Mouse (Mus musculus): ENCODE data around the gene Hist1h2ab. TPM values are rescaled to one million over a fixed set of nuclear protein-coding genes. Genes with fewer than 3 reads are reported as not detected.
"Not testable (repeated sequence)": the region's sequence is repeated elsewhere in the genome, so short reads cannot be mapped to it uniquely, and the experiment has no call there.

Gene Hist1h2ab
- polyA plus RNA-seq, 1 experiment from 2014 or later: 7.4 TPM

GRCm38 (mm10) chr13:23747081-23747891 is 3.6 kb upstream of the Hist1h2ab start:
- Histone ChIP-seq H3K9me3 (no peaks in the 10 kb centered on the region), H3K9ac (peak overlapping the region; percentile 44), H3K4me2 (peak overlapping the region; percentile 92), H3K27me3 (no peaks in the 10 kb centered on the region), H3K4me1 (replicated peaks) (peaks cover 21% of the 10 kb centered on the region), H3K36me3 (no peaks in the 10 kb centered on the region), H3K27ac (replicated peaks) (peak overlapping the region; percentile 98), H3K4me3 (peak overlapping the region; percentile 46)
- no peak for ATAC-seq (ENCODE audit: low FRiP score, low read depth)
- WGBS: 3% methylated on average over 13 of the region's 13 CpGs

- no peak overlapping the region for H3K9ac ChIP-seq
- no peak for ATAC-seq (ENCODE audit: low FRiP score, low read depth)
- no peak overlapping the region for H3K4me3 ChIP-seq
- no peaks in the 10 kb centered on the region for H3K9me3 ChIP-seq
- no peak overlapping the region; the same call in 1 of the 2 replicates for H3K27ac ChIP-seq (replicated peaks)
- no peaks in the 10 kb centered on the region for H3K27me3 ChIP-seq
- no peaks in the 10 kb centered on the region for H3K36me3 ChIP-seq
- H3K4me2 ChIP-seq: no peak overlapping the region
- H3K4me1 ChIP-seq (replicated peaks): peaks cover 25% of the 10 kb centered on the region
- 5% methylated on average over 4 of the region's 4 CpGs for WGBS
Measured at GRCm38 (mm10) chr13:23747892-23748288, 3.0 kb upstream of the Hist1h2ab start.

- no peak overlapping the region for H3K4me2 ChIP-seq
- no peak overlapping the region for H3K4me3 ChIP-seq
- WGBS: 89% methylated on average over 5 of the region's 5 CpGs
- ATAC-seq (ENCODE audit: low FRiP score, low read depth): no peak
- no peak overlapping the region for H3K9ac ChIP-seq
- no peak overlapping the region for H3K27ac ChIP-seq (replicated peaks)
- no peaks in the 10 kb centered on the region for H3K9me3 ChIP-seq
- H3K36me3 ChIP-seq: no peaks in the 10 kb centered on the region
- H3K27me3 ChIP-seq: no peaks in the 10 kb centered on the region
- H3K4me1 ChIP-seq (replicated peaks): peaks cover 26% of the 10 kb centered on the region
Measured at GRCm38 (mm10) chr13:23749563-23750121, 1.3 kb upstream of the Hist1h2ab start.

- H3K27me3 ChIP-seq: no peaks in the 10 kb centered on the region
- WGBS: 1% methylated on average over 11 of the region's 11 CpGs
- H3K9me3 ChIP-seq: no peaks in the 10 kb centered on the region
- H3K27ac ChIP-seq (replicated peaks): peak overlapping the region; percentile 94
- H3K4me3 ChIP-seq: peak overlapping the region; percentile 45
- peak overlapping the region; percentile 87 for H3K4me2 ChIP-seq
- ATAC-seq (ENCODE audit: low FRiP score, low read depth): no peak
- H3K36me3 ChIP-seq: no peaks in the 10 kb centered on the region
- H3K9ac ChIP-seq: peak overlapping the region; percentile 46
- peaks cover 23% of the 10 kb centered on the region for H3K4me1 ChIP-seq (replicated peaks)
Measured at GRCm38 (mm10) chr13:23751478-23751956, 591 bp downstream of the Hist1h2ab start.

GRCm38 (mm10) chr13:23752067-23752741 is 1.3 kb downstream of the Hist1h2ab start, which contains the start of gene Hist1h3b:
Gene Hist1h3b, plus strand, starts transcription at chr13:23752267.
- Histone ChIP-seq H3K27ac (replicated peaks) (peak within 1 kb of the TSS; percentile 94), H3K9ac (peak within 1 kb of the TSS; percentile 46), H3K4me1 (replicated peaks) (peaks cover 21% of the 10 kb centered on the region), H3K4me2 (peak within 1 kb of the TSS; percentile 87), H3K4me3 (peak within 1 kb of the TSS; percentile 45)
- H3K27me3 ChIP-seq, H3K36me3 ChIP-seq, H3K9me3 ChIP-seq: not testable (repeated sequence)
- ATAC-seq (ENCODE audit: low FRiP score, low read depth): peak; percentile 83
- 1% methylated on average over 22 of the region's 47 CpGs for WGBS

GRCm38 (mm10) chr13:23752742-23753172 is 1.8 kb downstream of the Hist1h2ab start:
- WGBS: 3% methylated on average over 6 of the region's 6 CpGs
- Histone ChIP-seq H3K27ac (replicated peaks) (no peak overlapping the region), H3K4me3 (peak overlapping the region; percentile 19), H3K9me3 (no peaks in the 10 kb centered on the region), H3K4me2 (peak overlapping the region; percentile 87), H3K27me3 (no peaks in the 10 kb centered on the region), H3K9ac (0 out of 2 replicates have a peak overlapping the region, but pooled peaks have one; percentile 19), H3K4me1 (replicated peaks) (peaks cover 21% of the 10 kb centered on the region), H3K36me3 (no peaks in the 10 kb centered on the region)
- ATAC-seq (ENCODE audit: low FRiP score, low read depth): no peak

GRCm38 (mm10) chr13:23753314-23754078 is 2.6 kb downstream of the Hist1h2ab start:
- no peak for ATAC-seq (ENCODE audit: low FRiP score, low read depth)
- Histone ChIP-seq H3K4me2 (0 out of 2 replicates have a peak overlapping the region, but pooled peaks have one; percentile 87), H3K27ac (replicated peaks) (no peak overlapping the region), H3K4me1 (replicated peaks) (peaks cover 15% of the 10 kb centered on the region), H3K4me3 (no peak overlapping the region), H3K36me3 (no peaks in the 10 kb centered on the region), H3K27me3 (no peaks in the 10 kb centered on the region), H3K9me3 (no peaks in the 10 kb centered on the region), H3K9ac (no peak overlapping the region)
- 64% methylated on average over 4 of the region's 4 CpGs for WGBS

GRCm38 (mm10) chr13:23755000-23755399 is 4.1 kb downstream of the Hist1h2ab start:
- no peak overlapping the region for H3K9ac ChIP-seq

GRCm38 (mm10) chr13:23756790-23757189 is 5.9 kb downstream of the Hist1h2ab start, which contains the start of gene Hist1h4b:
Gene Hist1h4b, plus strand, starts transcription at chr13:23757013.
- Histone ChIP-seq H3K9me3 (no peaks in the 10 kb centered on the region), H3K4me3 (peak within 1 kb of the TSS; percentile 42), H3K4me1 (replicated peaks) (peaks cover 24% of the 10 kb centered on the region), H3K9ac (peak within 1 kb of the TSS; percentile 28), H3K4me2 (peak within 1 kb of the TSS; percentile 73), H3K27me3 (no peaks in the 10 kb centered on the region), H3K36me3 (no peaks in the 10 kb centered on the region), H3K27ac (replicated peaks) (peak within 1 kb of the TSS; percentile 90)
- ATAC-seq (ENCODE audit: low FRiP score, low read depth): peak; percentile 78
- WGBS: under 1% methylated on average over 20 of the region's 22 CpGs

More at GRCm38 (mm10) chr13:23755000-23755399, 4.1 kb downstream of the Hist1h2ab start:
- no peak overlapping the region for H3K4me2 ChIP-seq
- no peaks in the 10 kb centered on the region for H3K27me3 ChIP-seq
- no peak for ATAC-seq (ENCODE audit: low FRiP score, low read depth)
- no peaks in the 10 kb centered on the region for H3K36me3 ChIP-seq
- peaks cover 19% of the 10 kb centered on the region for H3K4me1 ChIP-seq (replicated peaks)
- H3K27ac ChIP-seq (replicated peaks): no peak overlapping the region
- H3K4me3 ChIP-seq: no peak overlapping the region
- no peaks in the 10 kb centered on the region for H3K9me3 ChIP-seq

GRCm38 (mm10) chr13:23757211-23757773 is 6.4 kb downstream of the Hist1h2ab start:
- Histone ChIP-seq H3K36me3 (no peaks in the 10 kb centered on the region), H3K4me3 (peak overlapping the region; percentile 42), H3K9ac (peak overlapping the region; percentile 28), H3K27ac (replicated peaks) (peak overlapping the region; percentile 90), H3K9me3 (no peaks in the 10 kb centered on the region), H3K4me2 (peak overlapping the region; percentile 73), H3K4me1 (replicated peaks) (peaks cover 25% of the 10 kb centered on the region), H3K27me3 (no peaks in the 10 kb centered on the region)
- WGBS: 1% methylated on average over 22 of the region's 23 CpGs
- no peak for ATAC-seq (ENCODE audit: low FRiP score, low read depth)

- no peak overlapping the region for H3K27ac ChIP-seq (replicated peaks)
- WGBS: 49% methylated on average over 3 of the region's 3 CpGs
- H3K4me1 ChIP-seq (replicated peaks): peaks cover 22% of the 10 kb centered on the region
- peak overlapping the region; percentile 73; the same call in 1 of the 2 replicates for H3K4me2 ChIP-seq
- H3K36me3 ChIP-seq: no peaks in the 10 kb centered on the region
- H3K9me3 ChIP-seq: no peaks in the 10 kb centered on the region
- H3K27me3 ChIP-seq: no peaks in the 10 kb centered on the region
- ATAC-seq (ENCODE audit: low FRiP score, low read depth): no peak
- no peak overlapping the region for H3K4me3 ChIP-seq
- H3K9ac ChIP-seq: no peak overlapping the region
Measured at GRCm38 (mm10) chr13:23757921-23758320, 7.0 kb downstream of the Hist1h2ab start.
